Mouse (Mus musculus): ENCODE measurements around the gene Rpl21.

DNA sequence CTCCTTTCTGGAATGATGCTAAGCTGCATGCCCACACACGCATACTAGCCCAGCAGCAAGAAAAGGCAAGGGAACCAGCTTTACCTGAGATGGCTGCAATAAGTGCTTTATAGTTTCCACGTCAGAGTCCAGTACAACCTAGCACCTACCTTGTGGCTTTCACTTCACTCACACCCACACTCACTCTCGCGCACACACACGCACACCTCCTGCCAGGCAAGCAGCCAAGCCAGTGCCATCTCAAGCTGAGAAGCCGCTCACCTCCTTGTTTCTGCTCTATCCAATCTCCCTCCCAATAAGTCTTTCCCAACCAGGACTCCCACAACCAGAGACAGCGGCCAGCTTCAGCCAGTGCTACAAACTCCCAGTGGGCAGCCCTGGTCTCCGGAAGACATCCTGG is 41.7 kb upstream of the Rpl21 start:
- no peak for TF ChIP-seq ZC3H11A (IDR thresholded peaks at IDR 0.05; ENCODE audit: borderline replicate concordance, low read depth, low read length)
- no peak for TF ChIP-seq MAFK (IDR thresholded peaks at IDR 0.05; ENCODE audit: insufficient read depth, low read depth, low read length)
- TF ChIP-seq HCFC1 (IDR thresholded peaks at IDR 0.05; ENCODE audit: borderline replicate concordance, insufficient read depth, low read length) = no peak
- TF ChIP-seq CHD2 (IDR thresholded peaks at IDR 0.05; ENCODE audit: low read depth, low read length) = no peak
- no peak for TF ChIP-seq ZNF384 (IDR thresholded peaks at IDR 0.05; ENCODE audit: low read depth, low read length)
